Mouse (Mus musculus): ENCODE results near the gene Platr17. TPM values are rescaled to one million over a fixed set of nuclear protein-coding genes. Genes with fewer than 3 reads are reported as not detected.
A peak's percentile ranks its signal among the peaks of the same experiment; 100 is the strongest.

Platr17 gene
- polyA plus RNA-seq, 1 experiment from 2014 or later, result 0.21 TPM

GRCm38 (mm10) chr17:33916294-33916693 is 11.4 kb downstream of the Platr17 start:
- Histone ChIP-seq H3K4me1 (ENCODE audit: control insufficient read depth, low read depth, low read length) (peaks cover 36% of the 10 kb centered on the region), H3K9ac (ENCODE audit: low read depth, low read length) (peak overlapping the region; percentile 68), H3K9me3 (replicated peaks; ENCODE audit: control insufficient read depth, low read length) (peaks cover 17% of the 10 kb centered on the region), H3K4me3 (ENCODE audit: low read depth, low read length) (peak overlapping the region; percentile 71), H3K27me3 (ENCODE audit: control insufficient read depth, insufficient read depth, low read depth, low read length) (no peaks in the 10 kb centered on the region), H3K4me2 (ENCODE audit: low read depth, low read length) (peak overlapping the region; percentile 79), H3K36me3 (ENCODE audit: control insufficient read depth, insufficient read depth) (peaks cover 41% of the 10 kb centered on the region), H3K27ac (ENCODE audit: low read length) (peak overlapping the region; percentile 77)
- WGBS (ENCODE audit: insufficient replicate concordance), result 2% methylated on average over 13 of the region's 20 CpGs
- ATAC-seq (ENCODE audit: low read depth), result no peak

GRCm38 (mm10) chr17:33916847-33917655 is 12.1 kb downstream of the Platr17 start:
- Histone ChIP-seq H3K4me1 (ENCODE audit: control insufficient read depth, low read depth, low read length) (peaks cover 36% of the 10 kb centered on the region), H3K9me3 (replicated peaks; ENCODE audit: control insufficient read depth, low read length) (peaks cover 17% of the 10 kb centered on the region), H3K27me3 (ENCODE audit: control insufficient read depth, insufficient read depth, low read depth, low read length) (no peaks in the 10 kb centered on the region), H3K27ac (ENCODE audit: low read length) (no peak overlapping the region), H3K4me2 (ENCODE audit: low read depth, low read length) (peak overlapping the region; percentile 79), H3K9ac (ENCODE audit: low read depth, low read length) (no peak overlapping the region; the same call in 1 of the 2 replicates), H3K4me3 (ENCODE audit: low read depth, low read length) (peak overlapping the region; percentile 71), H3K36me3 (ENCODE audit: control insufficient read depth, insufficient read depth) (peaks cover 33% of the 10 kb centered on the region)
- 82% methylated on average over 31 of the region's 31 CpGs for WGBS (ENCODE audit: insufficient replicate concordance)
- no peak for ATAC-seq (ENCODE audit: low read depth)

GRCm38 (mm10) chr17:33917656-33918292 is 12.8 kb downstream of the Platr17 start:
- no peak for ATAC-seq (ENCODE audit: low read depth)
- Histone ChIP-seq H3K4me2 (ENCODE audit: low read depth, low read length) (no peak overlapping the region), H3K9me3 (replicated peaks; ENCODE audit: control insufficient read depth, low read length) (peaks cover 17% of the 10 kb centered on the region), H3K27me3 (ENCODE audit: control insufficient read depth, insufficient read depth, low read depth, low read length) (no peaks in the 10 kb centered on the region), H3K27ac (ENCODE audit: low read length) (peak overlapping the region; percentile 93; the same call in 1 of the 2 replicates), H3K4me1 (ENCODE audit: control insufficient read depth, low read depth, low read length) (peaks cover 36% of the 10 kb centered on the region), H3K36me3 (ENCODE audit: control insufficient read depth, insufficient read depth) (peaks cover 28% of the 10 kb centered on the region), H3K4me3 (ENCODE audit: low read depth, low read length) (no peak overlapping the region), H3K9ac (ENCODE audit: low read depth, low read length) (no peak overlapping the region)
- WGBS (ENCODE audit: insufficient replicate concordance), result 84% methylated on average over 18 of the region's 18 CpGs

- WGBS (ENCODE audit: insufficient replicate concordance), result 54% methylated on average over 37 of the region's 37 CpGs
- no peak for ATAC-seq (ENCODE audit: low read depth)
- peak overlapping the region; percentile 85 for H3K9ac ChIP-seq (ENCODE audit: low read depth, low read length)
- peak overlapping the region; percentile 93 for H3K4me2 ChIP-seq (ENCODE audit: low read depth, low read length)
- H3K9me3 ChIP-seq (replicated peaks; ENCODE audit: control insufficient read depth, low read length), result peaks cover 17% of the 10 kb centered on the region
- no peaks in the 10 kb centered on the region for H3K27me3 ChIP-seq (ENCODE audit: control insufficient read depth, insufficient read depth, low read depth, low read length)
- H3K4me1 ChIP-seq (ENCODE audit: control insufficient read depth, low read depth, low read length), result peaks cover 36% of the 10 kb centered on the region
- H3K4me3 ChIP-seq (ENCODE audit: low read depth, low read length), result peak overlapping the region; percentile 86
- peak overlapping the region; percentile 93 for H3K27ac ChIP-seq (ENCODE audit: low read length)
- H3K36me3 ChIP-seq (ENCODE audit: control insufficient read depth, insufficient read depth), result peaks cover 24% of the 10 kb centered on the region
Measured at GRCm38 (mm10) chr17:33918293-33919203, 13.6 kb downstream of the Platr17 start.

- Histone ChIP-seq H3K4me1 (ENCODE audit: control insufficient read depth, low read depth, low read length) (peaks cover 38% of the 10 kb centered on the region), H3K27me3 (ENCODE audit: control insufficient read depth, insufficient read depth, low read depth, low read length) (no peaks in the 10 kb centered on the region), H3K36me3 (ENCODE audit: control insufficient read depth, insufficient read depth) (peaks cover 16% of the 10 kb centered on the region), H3K9ac (ENCODE audit: low read depth, low read length) (peak overlapping the region; percentile 85), H3K4me2 (ENCODE audit: low read depth, low read length) (peak overlapping the region; percentile 93), H3K4me3 (ENCODE audit: low read depth, low read length) (peak overlapping the region; percentile 86), H3K27ac (ENCODE audit: low read length) (peak overlapping the region; percentile 93), H3K9me3 (replicated peaks; ENCODE audit: control insufficient read depth, low read length) (peaks cover 17% of the 10 kb centered on the region)
- peak; percentile 57 for ATAC-seq (ENCODE audit: low read depth)
- under 1% methylated on average over 52 of the region's 52 CpGs for WGBS (ENCODE audit: insufficient replicate concordance)
Measured at GRCm38 (mm10) chr17:33919351-33920281, 14.7 kb downstream of the Platr17 start.

- Histone ChIP-seq H3K9me3 (replicated peaks; ENCODE audit: control insufficient read depth, low read length) (peaks cover 17% of the 10 kb centered on the region), H3K4me2 (ENCODE audit: low read depth, low read length) (peak overlapping the region; percentile 93), H3K36me3 (ENCODE audit: control insufficient read depth, insufficient read depth) (peaks cover 16% of the 10 kb centered on the region), H3K27ac (ENCODE audit: low read length) (peak overlapping the region; percentile 93), H3K4me1 (ENCODE audit: control insufficient read depth, low read depth, low read length) (peaks cover 31% of the 10 kb centered on the region), H3K27me3 (ENCODE audit: control insufficient read depth, insufficient read depth, low read depth, low read length) (no peaks in the 10 kb centered on the region), H3K9ac (ENCODE audit: low read depth, low read length) (peak overlapping the region; percentile 85), H3K4me3 (ENCODE audit: low read depth, low read length) (peak overlapping the region; percentile 86)
- ATAC-seq (ENCODE audit: low read depth), result peak; percentile 25
- under 1% methylated on average over 36 of the region's 36 CpGs for WGBS (ENCODE audit: insufficient replicate concordance)
Measured at GRCm38 (mm10) chr17:33920282-33921097, 15.6 kb downstream of the Platr17 start.

- ATAC-seq (ENCODE audit: low read depth), result no peak
- Histone ChIP-seq H3K4me1 (ENCODE audit: control insufficient read depth, low read depth, low read length) (peaks cover 30% of the 10 kb centered on the region), H3K4me3 (ENCODE audit: low read depth, low read length) (no peak overlapping the region), H3K27me3 (ENCODE audit: control insufficient read depth, insufficient read depth, low read depth, low read length) (no peaks in the 10 kb centered on the region), H3K9ac (ENCODE audit: low read depth, low read length) (no peak overlapping the region), H3K9me3 (replicated peaks; ENCODE audit: control insufficient read depth, low read length) (peaks cover 17% of the 10 kb centered on the region), H3K4me2 (ENCODE audit: low read depth, low read length) (no peak overlapping the region), H3K27ac (ENCODE audit: low read length) (no peak overlapping the region), H3K36me3 (ENCODE audit: control insufficient read depth, insufficient read depth) (peaks cover 16% of the 10 kb centered on the region)
- WGBS (ENCODE audit: insufficient replicate concordance), result 72% methylated on average over 7 of the region's 7 CpGs
Measured at GRCm38 (mm10) chr17:33921361-33921760, 16.4 kb downstream of the Platr17 start.

Measured in liver, embryonic 16.5 days (tissue).